Mouse (Mus musculus): ENCODE results near the gene Tmem266.

GRCm38 (mm10) chr9:55449108-55449507 lies 122.4 kb downstream of the Tmem266 start:
- no peak for TF ChIP-seq CTCF (IDR thresholded peaks at IDR 0.05; ENCODE audit: borderline replicate concordance, insufficient read depth, low read depth, low read length)
- no peak for TF ChIP-seq POLR2A (IDR thresholded peaks at IDR 0.05; ENCODE audit: borderline replicate concordance, insufficient read depth, low read length)

All from cerebellum, adult 2 months (tissue).